Mouse (Mus musculus): ENCODE measurements around the gene Setdb1. TPM values are rescaled to one million over a fixed set of nuclear protein-coding genes. Genes with fewer than 3 reads are reported as not detected.

Gene Setdb1
- polyA plus RNA-seq, 1 experiment from 2014 or later: 49.8 TPM

DNA sequence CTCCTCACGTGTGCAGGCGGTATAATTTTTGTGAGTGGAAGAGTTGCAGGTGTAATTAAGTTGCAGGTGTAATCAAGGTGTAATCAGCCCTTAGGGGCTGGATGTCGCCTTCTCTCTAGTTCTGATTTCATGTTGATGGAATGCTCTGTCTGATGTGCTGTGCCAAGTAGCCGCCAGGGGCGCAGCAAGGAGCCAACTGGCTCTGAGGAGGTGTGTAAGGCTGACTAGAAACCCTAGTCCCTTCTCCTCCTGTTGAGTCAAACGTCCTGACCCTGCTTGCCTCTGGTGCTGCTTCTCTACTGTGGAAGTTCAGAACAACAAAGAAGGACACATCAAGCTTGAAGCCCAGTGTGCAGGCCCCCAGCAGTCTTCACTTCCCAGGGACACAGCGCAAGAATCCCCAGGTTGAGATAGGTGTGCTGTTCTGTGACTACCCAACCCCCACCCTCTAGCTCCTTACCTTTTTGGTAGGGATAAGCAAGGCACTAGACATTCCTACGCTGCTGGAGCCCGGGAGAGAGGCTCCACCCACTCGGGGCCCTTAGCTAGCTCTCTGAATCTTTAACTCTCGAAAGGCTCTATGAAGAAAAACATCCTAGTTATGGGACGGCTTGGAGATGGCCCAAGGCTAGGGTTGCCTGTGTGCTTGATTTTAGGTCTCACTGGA, 39.5 kb downstream of the Setdb1 start:
- 19% methylated on average over 12 of the region's 12 CpGs for WGBS
- H3K27me3 ChIP-seq: no peaks in the 10 kb centered on the region
- H3K4me1 ChIP-seq: peaks cover 32% of the 10 kb centered on the region
- no peaks in the 10 kb centered on the region for H3K9me3 ChIP-seq
- 0 out of 2 replicates have a peak overlapping the region, but pooled peaks have one; percentile 39 for H3K27ac ChIP-seq
- H3K9ac ChIP-seq: peak overlapping the region; percentile 27
- peak overlapping the region; percentile 43 for H3K4me2 ChIP-seq
- no peak for ATAC-seq (ENCODE audit: insufficient number of reproducible peaks, insufficient read depth, low FRiP score, low TSS enrichment, low read depth)
- H3K36me3 ChIP-seq: peaks cover 35% of the 10 kb centered on the region
- H3K4me3 ChIP-seq: peak overlapping the region; percentile 5

- peaks cover 19% of the 10 kb centered on the region for H3K36me3 ChIP-seq
- peaks cover 32% of the 10 kb centered on the region for H3K4me1 ChIP-seq
- WGBS: 10% methylated on average over 9 of the region's 9 CpGs
- peak; percentile 16; the same call in 1 of the 2 replicates for ATAC-seq (ENCODE audit: insufficient number of reproducible peaks, insufficient read depth, low FRiP score, low TSS enrichment, low read depth)
- H3K9me3 ChIP-seq: no peaks in the 10 kb centered on the region
- H3K4me2 ChIP-seq: peak overlapping the region; percentile 88
- H3K4me3 ChIP-seq: peak overlapping the region; percentile 88
- peak overlapping the region; percentile 98 for H3K9ac ChIP-seq
- H3K27me3 ChIP-seq: no peaks in the 10 kb centered on the region
- H3K27ac ChIP-seq: peak overlapping the region; percentile 95
Observed at GRCm38 (mm10) chr3:95315844-95316550, 41.0 kb downstream of the Setdb1 start.

DNA sequence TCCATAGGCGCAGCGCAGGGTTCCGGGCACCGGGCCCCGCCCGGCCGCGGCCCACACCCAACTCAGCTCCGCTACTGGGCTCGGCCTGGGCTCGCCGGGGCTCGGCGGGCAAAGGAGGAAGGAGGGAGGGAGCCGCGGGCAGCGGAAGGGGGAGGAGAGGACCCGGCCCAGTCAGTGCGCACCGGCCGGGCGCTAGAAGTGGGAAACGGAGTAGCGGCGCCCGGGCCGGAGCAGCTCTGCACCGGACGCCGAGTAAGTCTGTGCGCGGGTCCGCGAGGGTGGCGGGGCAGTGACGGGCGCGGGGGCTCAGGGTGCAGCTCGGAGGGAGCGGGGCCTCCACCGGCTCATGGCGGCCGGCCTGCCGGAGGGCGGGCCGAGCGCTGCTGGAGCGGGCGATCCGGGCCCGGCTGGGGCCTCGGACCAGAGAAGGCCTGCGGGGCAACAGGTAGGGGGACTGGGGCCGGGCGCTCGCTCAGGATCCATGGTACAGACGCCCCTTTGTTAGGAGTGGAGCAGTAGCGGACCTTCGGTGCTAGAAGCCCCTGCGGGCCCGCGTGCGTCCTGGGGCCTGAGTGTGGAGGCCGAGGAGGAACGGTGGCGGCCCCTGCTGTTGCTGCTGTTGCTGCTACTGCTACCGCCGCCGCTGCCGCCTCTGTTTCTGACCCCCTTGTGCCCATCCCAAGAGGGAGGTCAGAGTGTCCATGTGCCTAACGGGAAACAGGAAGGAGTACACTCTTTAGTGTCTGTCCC, 41.7 kb downstream of the Setdb1 start:
- Histone ChIP-seq H3K4me2 (peak overlapping the region; percentile 88), H3K9ac (peak overlapping the region; percentile 98), H3K27ac (peak overlapping the region; percentile 95), H3K4me1 (peaks cover 32% of the 10 kb centered on the region), H3K27me3 (no peaks in the 10 kb centered on the region), H3K36me3 (peaks cover 12% of the 10 kb centered on the region), H3K9me3 (no peaks in the 10 kb centered on the region), H3K4me3 (peak overlapping the region; percentile 88)
- WGBS: under 1% methylated on average over 51 of the region's 71 CpGs
- ATAC-seq (ENCODE audit: insufficient number of reproducible peaks, insufficient read depth, low FRiP score, low TSS enrichment, low read depth): peak; percentile 93

GRCm38 (mm10) chr3:95314486-95315093, 42.4 kb downstream of the Setdb1 start, which contains the start of gene Cers2:
Gene Cers2 (plus strand): TSS chr3:95314791.
- no peak for ATAC-seq (ENCODE audit: insufficient number of reproducible peaks, insufficient read depth, low FRiP score, low TSS enrichment, low read depth)
- Histone ChIP-seq H3K4me3 (peak within 1 kb of the TSS; percentile 88), H3K9me3 (no peaks in the 10 kb centered on the region), H3K4me1 (peaks cover 32% of the 10 kb centered on the region), H3K36me3 (peaks cover 5% of the 10 kb centered on the region), H3K9ac (peak within 1 kb of the TSS; percentile 98), H3K4me2 (peak within 1 kb of the TSS; percentile 88), H3K27ac (peak within 1 kb of the TSS; percentile 95), H3K27me3 (no peaks in the 10 kb centered on the region)
- WGBS: 3% methylated on average over 27 of the region's 27 CpGs

DNA sequence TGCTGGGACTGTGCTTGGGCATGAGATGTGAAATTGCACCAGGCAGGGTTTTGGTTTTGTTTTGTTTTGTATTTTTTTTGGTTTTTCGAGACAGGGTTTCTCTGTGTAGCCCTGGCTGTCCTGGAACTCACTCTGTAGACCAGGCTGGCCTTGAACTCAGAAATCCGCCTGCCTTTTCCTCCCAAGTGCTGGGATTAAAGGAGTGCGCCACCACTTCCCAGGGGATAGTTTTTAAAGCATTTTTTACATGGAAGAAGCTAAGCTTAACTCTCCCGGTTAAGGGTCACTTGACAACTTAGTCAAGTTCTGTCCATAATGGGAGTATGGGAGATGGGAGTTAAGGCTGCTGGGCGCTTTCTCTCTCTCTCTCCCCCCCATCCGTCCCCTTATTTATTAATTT, 42.9 kb downstream of the Setdb1 start:
- H3K9ac ChIP-seq: peak overlapping the region; percentile 98

DNA sequence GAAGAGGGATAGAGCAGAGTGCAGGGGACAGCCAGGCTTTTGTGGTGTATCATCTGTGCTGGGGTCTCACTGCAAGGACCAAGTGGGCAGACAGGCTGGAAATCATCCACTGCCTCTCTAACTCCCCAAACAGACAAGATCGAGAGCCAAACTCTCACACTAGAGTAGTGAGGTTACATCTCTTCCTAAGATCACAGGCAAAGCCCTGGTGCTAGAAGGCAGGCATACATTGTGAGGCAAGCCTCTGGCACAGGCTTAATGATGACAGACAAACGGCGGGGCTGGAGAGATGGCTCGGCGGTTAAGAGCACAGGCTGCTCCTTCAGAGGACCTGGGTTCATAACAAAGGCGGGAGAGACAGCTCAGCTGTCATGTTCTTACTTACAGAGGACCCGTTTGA, 43.5 kb downstream of the Setdb1 start:
- Histone ChIP-seq H3K27ac (no peak overlapping the region), H3K9ac (no peak overlapping the region), H3K9me3 (no peaks in the 10 kb centered on the region), H3K4me1 (peaks cover 26% of the 10 kb centered on the region), H3K27me3 (no peaks in the 10 kb centered on the region), H3K36me3 (no peaks in the 10 kb centered on the region), H3K4me2 (no peak overlapping the region), H3K4me3 (no peak overlapping the region)
- 46% methylated on average over 7 of the region's 7 CpGs for WGBS
- ATAC-seq (ENCODE audit: insufficient number of reproducible peaks, insufficient read depth, low FRiP score, low TSS enrichment, low read depth): no peak

More for the DNA sequence above, 42.9 kb downstream of the Setdb1 start:
- H3K4me3 ChIP-seq: peak overlapping the region; percentile 88
- H3K4me1 ChIP-seq: peaks cover 32% of the 10 kb centered on the region
- H3K27ac ChIP-seq: no peak overlapping the region
- WGBS: 62% methylated on average over 6 of the region's 6 CpGs
- peak overlapping the region; percentile 88 for H3K4me2 ChIP-seq
- no peaks in the 10 kb centered on the region for H3K9me3 ChIP-seq
- no peaks in the 10 kb centered on the region for H3K27me3 ChIP-seq
- ATAC-seq (ENCODE audit: insufficient number of reproducible peaks, insufficient read depth, low FRiP score, low TSS enrichment, low read depth): no peak
- H3K36me3 ChIP-seq: peaks cover 5% of the 10 kb centered on the region

DNA sequence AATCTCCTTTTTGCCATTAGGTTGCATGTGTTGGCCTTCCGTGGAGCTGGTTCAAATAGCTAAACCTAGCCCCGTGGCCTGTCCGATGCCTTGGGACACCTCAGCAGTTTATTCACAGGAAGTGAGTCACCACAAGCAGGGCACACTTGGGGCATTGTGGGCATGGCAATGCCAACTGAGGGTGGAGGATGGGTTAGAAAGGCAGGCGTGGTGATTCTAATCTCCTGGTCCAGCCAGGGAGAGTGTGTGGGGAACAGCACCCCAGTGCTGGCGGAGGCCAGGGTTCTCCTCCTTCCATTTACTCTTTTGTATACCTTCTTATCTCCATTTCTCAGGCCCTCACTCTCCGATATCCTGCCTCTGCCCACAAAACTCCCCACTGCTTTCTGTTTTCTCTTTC, 44.4 kb downstream of the Setdb1 start:
- Histone ChIP-seq H3K4me1 (peaks cover 20% of the 10 kb centered on the region), H3K4me3 (no peak overlapping the region), H3K9ac (no peak overlapping the region), H3K27ac (no peak overlapping the region), H3K9me3 (no peaks in the 10 kb centered on the region), H3K27me3 (no peaks in the 10 kb centered on the region), H3K36me3 (no peaks in the 10 kb centered on the region), H3K4me2 (no peak overlapping the region)
- no peak for ATAC-seq (ENCODE audit: insufficient number of reproducible peaks, insufficient read depth, low FRiP score, low TSS enrichment, low read depth)
- 79% methylated on average over 6 of the region's 6 CpGs for WGBS

- H3K27ac ChIP-seq: no peak overlapping the region
- no peaks in the 10 kb centered on the region for H3K36me3 ChIP-seq
- 65% methylated on average over 9 of the region's 9 CpGs for WGBS
Observed at GRCm38 (mm10) chr3:95310968-95311882, 45.8 kb downstream of the Setdb1 start.

DNA sequence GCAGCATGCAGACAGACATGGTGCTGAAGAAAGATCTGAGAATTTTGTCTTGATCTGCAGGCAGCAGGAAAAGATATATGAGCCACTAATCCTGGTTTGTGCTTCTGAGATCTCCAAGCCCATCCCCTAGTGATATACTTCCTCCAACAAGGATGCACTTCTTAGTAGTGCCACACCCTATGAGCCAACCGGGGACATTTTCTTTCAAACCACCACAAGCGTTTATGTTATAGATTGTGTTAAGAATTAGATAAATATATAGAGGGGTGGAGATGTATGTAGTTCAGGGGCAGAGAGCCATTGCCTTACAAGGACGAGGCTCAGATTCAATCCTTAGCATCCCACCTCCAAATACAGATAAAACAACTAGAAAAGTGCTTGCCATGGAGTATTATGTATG, 46.5 kb downstream of the Setdb1 start:
- Histone ChIP-seq H3K4me2 (no peak overlapping the region), H3K36me3 (no peaks in the 10 kb centered on the region), H3K4me3 (no peak overlapping the region), H3K9ac (no peak overlapping the region), H3K9me3 (no peaks in the 10 kb centered on the region), H3K4me1 (peaks cover 5% of the 10 kb centered on the region; the same call in 1 of the 2 replicates), H3K27me3 (no peaks in the 10 kb centered on the region), H3K27ac (no peak overlapping the region)
- ATAC-seq (ENCODE audit: insufficient number of reproducible peaks, insufficient read depth, low FRiP score, low TSS enrichment, low read depth): no peak
- whole genome bisulfite sequencing: 68% methylated on average over 3 of the region's 3 CpGs

More at GRCm38 (mm10) chr3:95310968-95311882, 45.8 kb downstream of the Setdb1 start:
- Histone ChIP-seq H3K4me1 (peaks cover 10% of the 10 kb centered on the region), H3K4me2 (no peak overlapping the region), H3K27me3 (no peaks in the 10 kb centered on the region), H3K4me3 (no peak overlapping the region), H3K9ac (no peak overlapping the region), H3K9me3 (no peaks in the 10 kb centered on the region)
- no peak for ATAC-seq (ENCODE audit: insufficient number of reproducible peaks, insufficient read depth, low FRiP score, low TSS enrichment, low read depth)

DNA sequence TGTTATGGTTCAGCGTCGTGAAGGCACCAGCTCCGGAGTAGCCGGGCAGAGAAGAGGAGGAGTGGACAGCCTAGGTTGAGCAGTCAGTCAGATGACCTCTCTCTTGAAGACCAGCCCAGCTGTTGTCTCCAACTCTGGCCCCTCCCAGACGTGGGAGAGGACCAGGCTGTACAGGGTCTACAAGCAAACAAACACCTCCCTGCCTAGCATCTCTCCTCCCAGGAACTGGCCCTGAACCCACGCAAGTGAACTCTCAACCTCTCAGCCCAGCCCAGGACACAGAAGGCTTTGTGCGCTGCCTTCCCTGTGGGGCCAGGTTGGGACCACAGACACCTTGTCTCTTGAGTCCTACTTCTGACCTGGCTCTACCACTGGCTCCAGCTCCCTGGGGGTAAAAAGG, 49.9 kb downstream of the Setdb1 start, which contains the start of gene Anxa9:
Gene Anxa9, minus strand, starts transcription at position 77 of the 400 bp plus-strand sequence.
- no peak for ATAC-seq (ENCODE audit: insufficient number of reproducible peaks, insufficient read depth, low FRiP score, low TSS enrichment, low read depth)
- 61% methylated on average over 7 of the region's 7 CpGs for WGBS
- H3K4me3 ChIP-seq: no peak within 1 kb of the TSS
- H3K4me2 ChIP-seq: no peak within 1 kb of the TSS
- no peaks in the 10 kb centered on the region for H3K9me3 ChIP-seq
- H3K27ac ChIP-seq: no peak within 1 kb of the TSS
- H3K9ac ChIP-seq: no peak within 1 kb of the TSS
- no peaks in the 10 kb centered on the region for H3K4me1 ChIP-seq
- no peaks in the 10 kb centered on the region for H3K36me3 ChIP-seq
- H3K27me3 ChIP-seq: no peaks in the 10 kb centered on the region
